Mouse (Mus musculus) myocyte (in vitro differentiated cells): Measurements from ENCODE around the gene Sla2.

Experiments
- CEBPB ChIP-seq: IDR thresholded peaks from 2 replicates; pipeline ENCODE4 v1.6.1; 2011; ENCODE audit warnings: mild to moderate bottlenecking, moderate library complexity; ENCODE audit not compliant: poor library complexity, insufficient read depth, severe bottlenecking
- E2F4 ChIP-seq: IDR thresholded peaks from one replicate; pipeline ENCODE4 v1.6.1; 2011; ENCODE audit warnings: mild to moderate bottlenecking, control low read depth, moderate library complexity; ENCODE audit not compliant: insufficient read depth
- MAX ChIP-seq: IDR thresholded peaks from one replicate; pipeline ENCODE4 v1.6.1; 2011; ENCODE audit warnings: low read depth, mild to moderate bottlenecking, control low read depth
- POLR2A ChIP-seq: IDR thresholded peaks from one replicate; pipeline ENCODE4 v1.6.1; 2011; ENCODE audit warnings: low read depth, mild to moderate bottlenecking, control low read depth, moderate library complexity; ENCODE audit not compliant: insufficient read length
- TCF12 ChIP-seq: IDR thresholded peaks from one replicate; pipeline ENCODE4 v1.6.1; 2011; ENCODE audit warnings: mild to moderate bottlenecking, control low read depth; ENCODE audit not compliant: poor library complexity, insufficient read depth, severe bottlenecking
- TCF3 ChIP-seq: IDR thresholded peaks from one replicate; pipeline ENCODE4 v1.6.1; 2011; ENCODE audit warnings: low read depth, control low read depth; ENCODE audit not compliant: insufficient read length
- USF1 ChIP-seq: IDR thresholded peaks from one replicate; pipeline ENCODE4 v1.6.1; 2011; ENCODE audit warnings: low read depth, mild to moderate bottlenecking, control low read depth, moderate library complexity

DNA sequence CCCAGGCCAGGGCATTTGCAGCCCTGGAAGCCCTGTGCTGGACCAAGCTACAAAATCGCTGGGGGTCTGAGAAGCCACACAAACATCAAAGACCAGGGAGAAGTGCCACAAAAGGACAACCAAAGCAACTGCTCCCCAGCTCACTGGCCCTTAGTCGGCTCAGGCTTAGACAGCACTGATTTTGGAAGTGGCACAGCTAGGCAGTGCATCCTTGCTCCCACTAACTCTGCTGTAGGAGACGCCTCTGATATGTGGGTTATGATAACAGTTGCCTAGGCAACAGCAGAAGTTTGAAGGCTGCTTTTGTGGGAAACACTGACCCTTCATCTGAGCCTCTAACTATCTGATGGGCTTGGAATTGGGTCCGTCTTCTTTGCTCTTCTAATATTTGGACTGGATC, 12.2 kb upstream of the Sla2 start:
- TF ChIP-seq TCF3 (no peak), POLR2A (no peak), E2F4 (no peak), TCF12 (no peak), MAX (no peak), CEBPB (no peak), USF1 (no peak)
